Mouse (Mus musculus): Measurements from ENCODE around the gene Cep350.

- TF ChIP-seq CTCF (IDR thresholded peaks at IDR 0.05; ENCODE audit: low read depth, low read length) (no peak), POLR2A (IDR thresholded peaks at IDR 0.05; ENCODE audit: extremely low read depth, insufficient read depth, low read length) (no peak)
Observed at GRCm38 (mm10) chr1:155826803-155827395, 146.2 kb downstream of the Cep350 start.
